Mouse (Mus musculus): Measurements from ENCODE around the gene Abcc1.

- TF ChIP-seq CTCF (IDR thresholded peaks at IDR 0.05; ENCODE audit: insufficient read depth, low read length) (no peak), POLR2A (IDR thresholded peaks at IDR 0.05; ENCODE audit: borderline replicate concordance, extremely low read depth, low read depth, low read length) (no peak)
Observed at GRCm38 (mm10) chr16:14477510-14478300, 116.3 kb downstream of the Abcc1 start.
